ENCODE assay signal across 8 mouse cellular contexts in the genomic region with DNA sequence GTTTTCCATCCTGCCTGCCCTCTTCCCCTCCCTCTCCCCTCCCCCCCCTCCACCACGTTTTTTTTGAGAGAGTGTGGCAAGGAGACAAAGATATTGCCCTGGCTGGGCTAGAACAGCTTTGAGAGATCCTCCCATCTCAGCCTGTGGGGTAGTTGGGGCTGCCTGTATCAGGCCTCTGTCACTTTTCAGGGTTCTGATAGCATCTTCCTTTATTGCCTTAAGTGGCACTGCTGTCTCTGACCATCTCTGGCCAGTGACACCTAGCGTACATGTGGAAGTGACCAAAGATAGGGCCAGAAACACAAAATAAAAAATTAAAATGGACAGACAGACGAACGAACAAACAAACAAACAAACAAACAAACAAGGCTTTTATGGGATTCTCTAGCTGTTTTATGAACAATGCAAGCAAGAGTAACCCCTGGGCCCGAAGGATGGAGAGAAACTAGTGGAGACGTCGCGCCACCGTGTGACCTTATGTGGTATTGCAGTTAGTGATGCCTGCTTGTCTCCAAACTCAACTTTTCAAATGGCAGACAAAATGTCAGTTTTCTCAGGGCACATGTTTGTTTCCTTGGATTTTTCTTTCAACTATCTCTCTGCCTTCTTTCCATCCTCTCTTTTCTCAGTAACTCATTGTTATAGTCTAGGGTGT. TPM values are rescaled to one million over a fixed set of nuclear protein-coding genes. Genes with fewer than 3 reads are reported as not detected.
A peak's percentile ranks its signal among the peaks of the same experiment; 100 is the strongest.
DNase-seq lines count a peak whose midpoint lies in the region; ATAC-seq and TF ChIP-seq lines count a peak whose summit lies in the region.

No protein-coding gene starts in this region.

- no peak overlapping the region for H3K4me2 ChIP-seq in limb, embryonic 11.5 days (ENCODE audit: low read depth, severe bottlenecking)

- H3K9me3 ChIP-seq in limb, embryonic 11.5 days (ENCODE audit: control insufficient read depth, low read length), result no peaks in the 10 kb centered on the region

- no peak overlapping the region for H3K27ac ChIP-seq in cortical plate, adult 2 months (ENCODE audit: insufficient read depth, low read length)
- H3K27ac ChIP-seq in kidney, adult 2 months (ENCODE audit: insufficient read depth, low read depth, low read length), result no peak overlapping the region
- H3K27ac ChIP-seq in limb, embryonic 11.5 days (replicated peaks; ENCODE audit: low read depth, low read length), result no peak overlapping the region
- no peak overlapping the region for H3K27ac ChIP-seq in testis, adult 2 months (ENCODE audit: control insufficient read depth, insufficient read depth, low read depth, low read length)

- WGBS in kidney, adult 2 months, result 10% methylated on average over 9 of the region's 9 CpGs
- 6% methylated on average over 9 of the region's 9 CpGs for WGBS in limb, embryonic 11.5 days

- no peak for TF ChIP-seq POLR2A in cortical plate, adult 2 months (IDR thresholded peaks at IDR 0.05; ENCODE audit: extremely low read depth, insufficient read depth, low read length)
- no peak for TF ChIP-seq POLR2A in kidney, adult 2 months (IDR thresholded peaks at IDR 0.05; ENCODE audit: low read depth, low read length)
- TF ChIP-seq POLR2A in testis, adult 2 months (IDR thresholded peaks at IDR 0.05; ENCODE audit: control insufficient read depth, low read depth, low read length), result no peak

- H3K4me3 ChIP-seq in cortical plate, adult 2 months (ENCODE audit: insufficient read depth, low read length), result no peak overlapping the region
- no peak overlapping the region for H3K4me3 ChIP-seq in kidney, adult 2 months (ENCODE audit: insufficient read depth, low read depth, low read length)
- H3K4me3 ChIP-seq in limb, embryonic 11.5 days (ENCODE audit: low read depth, low read length), result no peak overlapping the region
- H3K4me3 ChIP-seq in testis, adult 2 months (ENCODE audit: control insufficient read depth, low read depth, low read length), result no peak overlapping the region

- H3K27me3 ChIP-seq in kidney, adult 2 months (replicated peaks; ENCODE audit: control insufficient read depth, insufficient read depth, low read length), result no peaks in the 10 kb centered on the region
- H3K27me3 ChIP-seq in limb, embryonic 11.5 days (ENCODE audit: control insufficient read depth, insufficient read depth, low read length), result no peaks in the 10 kb centered on the region
- no peaks in the 10 kb centered on the region for H3K27me3 ChIP-seq in testis, adult 2 months (ENCODE audit: control insufficient read depth, insufficient read depth, low read length)

- TF ChIP-seq CTCF in cortical plate, adult 2 months (IDR thresholded peaks at IDR 0.05; ENCODE audit: extremely low read depth, insufficient read depth, low read length), result peak; percentile 94
- TF ChIP-seq CTCF in kidney, adult 2 months (conservative IDR thresholded peaks at IDR 0.05; ENCODE audit: insufficient read depth, insufficient read length, low read depth, low read length), result peak; percentile 94
- TF ChIP-seq CTCF in testis, adult 2 months (IDR thresholded peaks at IDR 0.05; ENCODE audit: control insufficient read depth, insufficient read depth, insufficient replicate concordance, low read depth, low read length), result peak; percentile 77; the same call in 1 of the 2 replicates

- ATAC-seq in limb, embryonic 11.5 days (ENCODE audit: insufficient number of reproducible peaks, low FRiP score, low TSS enrichment, low read depth), result no peak

- no peaks in the 10 kb centered on the region for H3K36me3 ChIP-seq in kidney, adult 2 months (ENCODE audit: control insufficient read depth, insufficient read depth, low read length)
- no peaks in the 10 kb centered on the region for H3K36me3 ChIP-seq in limb, embryonic 11.5 days (ENCODE audit: control insufficient read depth, insufficient read depth, low read length)
- no peaks in the 10 kb centered on the region for H3K36me3 ChIP-seq in testis, adult 2 months (ENCODE audit: control insufficient read depth, insufficient read depth, low read length)

- DNase-seq in 3T3-L1 (ENCODE audit: low read depth, low spot score), result peak; percentile 80
- DNase-seq in adrenal gland, adult (ENCODE audit: inconsistent age in 2 of 2, low spot score in 1 of 2), result peak; percentile 69 to 93
- peak; percentile 32 for DNase-seq in gastrocnemius, postnatal 25 days
- DNase-seq in kidney, adult 2 months, result peak; percentile 80
- DNase-seq in limb, embryonic 11.5 days (ENCODE audit: low spot score), result peak; percentile 92
- DNase-seq in natural killer cell, adult 2 months (ENCODE audit: low spot score in 2 of 2), result peak; percentile 32 to 53

- no peaks in the 10 kb centered on the region for H3K4me1 ChIP-seq in cortical plate, adult 2 months (ENCODE audit: control insufficient read depth, insufficient read depth, low read length)
- H3K4me1 ChIP-seq in kidney, adult 2 months (ENCODE audit: control insufficient read depth, insufficient read depth, low read length), result no peaks in the 10 kb centered on the region
- H3K4me1 ChIP-seq in limb, embryonic 11.5 days (ENCODE audit: control insufficient read depth, insufficient read depth, low read length), result no peaks in the 10 kb centered on the region
- H3K4me1 ChIP-seq in testis, adult 2 months (ENCODE audit: control insufficient read depth, insufficient read depth, low read length), result no peaks in the 10 kb centered on the region

- no peak overlapping the region for H3K9ac ChIP-seq in limb, embryonic 11.5 days (ENCODE audit: low read length)

RNA-seq across cellular contexts. Expression of a gene that starts 50.7 kb away (rescaled TPM):
- 6.3 and 7.2 TPM in 2 replicates for polyA plus RNA-seq in cortical plate, adult 2 months (2012; rRNA removed)
- total RNA-seq in gastrocnemius, postnatal 25 days (2021), result 1 to 10 TPM; 1.4 to 2.0 TPM
- 28.0 and 35.0 TPM in 2 replicates for polyA plus RNA-seq in kidney, adult 2 months (2012; rRNA removed)
- polyA plus RNA-seq in limb, embryonic 11.5 days (2014; fragmentation: Nextera tagmentation; extraction: Ambion mirVana), result 22.2 and 22.4 TPM in 2 replicates
- polyA plus RNA-seq in testis, adult 2 months (2012; rRNA removed), result 13.2 and 13.4 TPM in 2 replicates

Comparison
In these comparisons a context has a peak if more than half of its experiments do, and no peak if none do; other contexts are left out.
1. DNase-seq: peak in every context shown above with its lines; median percentile 92 in limb, embryonic 11.5 days; 81 in adrenal gland, adult; 80 in 3T3-L1; 80 in kidney, adult 2 months; 42 in natural killer cell, adult 2 months; 32 in gastrocnemius, postnatal 25 days.